Mouse (Mus musculus): ENCODE results near the gene Insr.
"Not testable (repeated sequence)": the region's sequence is repeated elsewhere in the genome, so short reads cannot be mapped to it uniquely, and the experiment has no call there.

The Insr gene

GRCm38 (mm10) chr8:3278934-3279720 is at the start of gene Insr:
Insr (minus strand) TSS chr8:3279617.
- DNase-seq = peak; percentile 97

- peak; percentile 46 for DNase-seq
Measured at GRCm38 (mm10) chr8:3327538-3328245, 48.3 kb upstream of the Insr start.

GRCm38 (mm10) chr8:3327056-3327455 is 47.6 kb upstream of the Insr start:
- no peak for DNase-seq

GRCm38 (mm10) chr8:3324253-3324652 is 44.8 kb upstream of the Insr start:
- no peak for DNase-seq

GRCm38 (mm10) chr8:3319267-3319666 is 39.9 kb upstream of the Insr start:
- not testable (repeated sequence) for DNase-seq

GRCm38 (mm10) chr8:3316585-3316984 is 37.2 kb upstream of the Insr start:
- DNase-seq = no peak

GRCm38 (mm10) chr8:3314345-3314744 is 34.9 kb upstream of the Insr start:
- DNase-seq = no peak

- no peak for DNase-seq
Measured at GRCm38 (mm10) chr8:3313843-3314242, 34.4 kb upstream of the Insr start.

- DNase-seq = not testable (repeated sequence)
Measured at GRCm38 (mm10) chr8:3313417-3313816, 34.0 kb upstream of the Insr start.

GRCm38 (mm10) chr8:3311482-3311881 is 32.1 kb upstream of the Insr start:
- DNase-seq = peak; percentile 18

- DNase-seq = no peak
Measured at GRCm38 (mm10) chr8:3309636-3310035, 30.2 kb upstream of the Insr start.

- DNase-seq = not testable (repeated sequence)
Measured at GRCm38 (mm10) chr8:3308205-3308800, 28.9 kb upstream of the Insr start.

GRCm38 (mm10) chr8:3302131-3302530 is 22.7 kb upstream of the Insr start:
- DNase-seq = no peak

- no peak for DNase-seq
Measured at GRCm38 (mm10) chr8:3299322-3299721, 19.9 kb upstream of the Insr start.

- DNase-seq = no peak
Measured at GRCm38 (mm10) chr8:3285824-3286223, 6.4 kb upstream of the Insr start.

- no peak for DNase-seq
Measured at GRCm38 (mm10) chr8:3284656-3285055, 5.2 kb upstream of the Insr start.

GRCm38 (mm10) chr8:3281296-3281695 is 1.9 kb upstream of the Insr start:
- no peak for DNase-seq

GRCm38 (mm10) chr8:3280266-3280910 is 971 bp upstream of the Insr start:
- peak; percentile 29 for DNase-seq

- no peak for DNase-seq
Measured at GRCm38 (mm10) chr8:3279721-3280077, 282 bp upstream of the Insr start.

GRCm38 (mm10) chr8:3278181-3278820 is 1.1 kb downstream of the Insr start:
- peak; percentile 43 for DNase-seq

GRCm38 (mm10) chr8:3277266-3277665 is 2.2 kb downstream of the Insr start:
- DNase-seq = no peak

GRCm38 (mm10) chr8:3276009-3276408 is 3.4 kb downstream of the Insr start:
- peak; percentile 37 for DNase-seq

- DNase-seq = no peak
Measured at GRCm38 (mm10) chr8:3275189-3275588, 4.2 kb downstream of the Insr start.
